ENCODE assay signal across 8 mouse cellular contexts in genomic region chr14:13960079-13960478, GRCm38 (mm10). TPM values are rescaled to one million over a fixed set of nuclear protein-coding genes. Genes with fewer than 3 reads are reported as not detected.
DNase-seq lines count a peak whose midpoint lies in the region; ATAC-seq and TF ChIP-seq lines count a peak whose summit lies in the region.

No protein-coding gene starts in this region.

- H3K4me3 ChIP-seq in left cerebral cortex, adult 2 months = peak overlapping the region; percentile 84
- H3K4me3 ChIP-seq in cerebellum, adult 2 months (replicated peaks; ENCODE audit: insufficient read depth, low read depth, low read length) = peak overlapping the region; percentile 96
- H3K4me3 ChIP-seq in forebrain, embryonic 16.5 days (replicated peaks; ENCODE audit: low read length) = peak overlapping the region; percentile 93
- H3K4me3 ChIP-seq in kidney, adult 2 months (ENCODE audit: insufficient read depth, low read depth, low read length) = peak overlapping the region; percentile 99
- peak overlapping the region; percentile 85 for H3K4me3 ChIP-seq in lung, embryonic 14.5 days (ENCODE audit: low read depth, low read length)

- peaks cover 7% of the 10 kb centered on the region for H3K4me1 ChIP-seq in cerebellum, adult 2 months (ENCODE audit: control insufficient read depth, insufficient read depth, low read length)
- peaks cover 15% of the 10 kb centered on the region for H3K4me1 ChIP-seq in forebrain, embryonic 16.5 days (replicated peaks; ENCODE audit: control insufficient read depth, insufficient read depth, low read length)
- H3K4me1 ChIP-seq in kidney, adult 2 months (ENCODE audit: control insufficient read depth, insufficient read depth, low read length) = peaks cover 4% of the 10 kb centered on the region; the same call in 1 of the 2 replicates
- no peaks in the 10 kb centered on the region for H3K4me1 ChIP-seq in lung, embryonic 14.5 days (ENCODE audit: insufficient read depth)

- H3K36me3 ChIP-seq in forebrain, embryonic 16.5 days (ENCODE audit: control insufficient read depth, insufficient read depth) = 0 out of 2 replicates have a peak, but pooled peaks cover 3% of the 10 kb centered on the region
- no peaks in the 10 kb centered on the region for H3K36me3 ChIP-seq in kidney, adult 2 months (ENCODE audit: control insufficient read depth, insufficient read depth, low read length)
- peaks cover 8% of the 10 kb centered on the region for H3K36me3 ChIP-seq in lung, embryonic 14.5 days (ENCODE audit: insufficient read depth)

- TF ChIP-seq POLR2A in cerebellum, adult 2 months (IDR thresholded peaks at IDR 0.05; ENCODE audit: borderline replicate concordance, insufficient read depth, low read length) = no peak
- TF ChIP-seq POLR2A in kidney, adult 2 months (IDR thresholded peaks at IDR 0.05; ENCODE audit: low read depth, low read length) = no peak

- H3K9me3 ChIP-seq in forebrain, embryonic 16.5 days (ENCODE audit: control insufficient read depth, low read length) = no peaks in the 10 kb centered on the region
- no peaks in the 10 kb centered on the region for H3K9me3 ChIP-seq in lung, embryonic 14.5 days (ENCODE audit: low read depth, low read length)

- TF ChIP-seq CTCF in left cerebral cortex, adult 2 months (IDR thresholded peaks at IDR 0.05) = no peak
- TF ChIP-seq CTCF in cerebellum, adult 2 months (IDR thresholded peaks at IDR 0.05; ENCODE audit: borderline replicate concordance, insufficient read depth, low read depth, low read length) = no peak
- no peak for TF ChIP-seq CTCF in kidney, adult 2 months (conservative IDR thresholded peaks at IDR 0.05; ENCODE audit: insufficient read depth, insufficient read length, low read depth, low read length)
- no peak for TF ChIP-seq CTCF in lung, embryonic 14.5 days (IDR thresholded peaks at IDR 0.05; ENCODE audit: low read depth)

- under 1% methylated on average over 9 of the region's 9 CpGs for whole genome bisulfite sequencing in cerebellum, adult 2 months
- WGBS in forebrain, embryonic 16.5 days = under 1% methylated on average over 9 of the region's 9 CpGs
- under 1% methylated on average over 9 of the region's 9 CpGs for WGBS in kidney, adult 2 months
- WGBS in lung, embryonic 14.5 days = 0% methylated on average over 9 of the region's 9 CpGs

- DNase-seq in left cerebral cortex, adult 2 months (ENCODE audit: extremely low spot score in 1 of 2, low spot score in 2 of 2) = peak in 1 of 2 experiments; percentile 22
- DNase-seq in left cerebral cortex, adult 11 months (ENCODE audit: low spot score) = no peak
- DNase-seq in cerebellum, adult 2 months = peak; percentile 42 to 51
- peak; percentile 50 for DNase-seq in kidney, adult 2 months
- peak; percentile 58 for DNase-seq in lung, embryonic 14.5 days
- no peak for DNase-seq in urinary bladder, adult 2 months (ENCODE audit: low spot score)

- no peaks in the 10 kb centered on the region for H3K27me3 ChIP-seq in cerebellum, adult 2 months (ENCODE audit: control insufficient read depth, insufficient read depth, low read length)
- no peaks in the 10 kb centered on the region for H3K27me3 ChIP-seq in forebrain, embryonic 16.5 days (replicated peaks; ENCODE audit: control insufficient read depth, insufficient read depth, low read length)
- no peaks in the 10 kb centered on the region for H3K27me3 ChIP-seq in kidney, adult 2 months (replicated peaks; ENCODE audit: control insufficient read depth, insufficient read depth, low read length)
- H3K27me3 ChIP-seq in lung, embryonic 14.5 days (ENCODE audit: insufficient read depth, low read length) = no peaks in the 10 kb centered on the region

- peak; percentile 61 for ATAC-seq in forebrain, embryonic 16.5 days
- peak; percentile 55; the same call in 1 of the 2 replicates for ATAC-seq in lung, embryonic 14.5 days (ENCODE audit: insufficient read depth)
- peak; percentile 38; the same call in 1 of the 2 replicates for ATAC-seq in neutrophil, adult 5-6 weeks (ENCODE audit: extremely low read depth, insufficient number of reproducible peaks, low FRiP score, poor library complexity, severe bottlenecking)

- peak overlapping the region; percentile 89 for H3K27ac ChIP-seq in left cerebral cortex, adult 2 months
- H3K27ac ChIP-seq in cerebellum, adult 2 months (ENCODE audit: insufficient read depth, low read length) = no peak overlapping the region
- H3K27ac ChIP-seq in forebrain, embryonic 16.5 days (ENCODE audit: low read length) = peak overlapping the region; percentile 87
- peak overlapping the region; percentile 93 for H3K27ac ChIP-seq in kidney, adult 2 months (ENCODE audit: insufficient read depth, low read depth, low read length)
- H3K27ac ChIP-seq in lung, embryonic 14.5 days (ENCODE audit: low read depth) = peak overlapping the region; percentile 91; the same call in 1 of the 2 replicates

- H3K4me2 ChIP-seq in forebrain, embryonic 16.5 days (ENCODE audit: low read length) = peak overlapping the region; percentile 59
- H3K4me2 ChIP-seq in lung, embryonic 14.5 days = peak overlapping the region; percentile 55

- peak overlapping the region; percentile 99 for H3K9ac ChIP-seq in forebrain, embryonic 16.5 days (replicated peaks; ENCODE audit: low read depth, low read length)
- H3K9ac ChIP-seq in lung, embryonic 14.5 days = peak overlapping the region; percentile 99

- intact Hi-C loops in left cerebral cortex, adult 2 months (cut with DNase I) = loop anchor here (1.0 to 2.0 kb wide), 2 partner anchors 53 to 139 kb away; no protein-coding TSS in a partner anchor

RNA-seq across cellular contexts. Expression of gene Atxn7, which starts 1.2 kb away (rescaled TPM):
- 10 to 100 TPM; 25.8 to 32.9 TPM for total RNA-seq in left cerebral cortex, adult 2 months (2021)
- 24.0 and 24.9 TPM in 2 replicates for polyA plus RNA-seq in cerebellum, adult 2 months (2012; rRNA removed)
- polyA plus RNA-seq in forebrain, embryonic 16.5 days (2015; fragmentation: Nextera tagmentation; extraction: Ambion mirVana) = 4.0 and 4.9 TPM in 2 replicates
- 23.7 and 30.7 TPM in 2 replicates for polyA plus RNA-seq in kidney, adult 2 months (2012; rRNA removed)
- polyA plus RNA-seq in lung, embryonic 14.5 days (2014; fragmentation: Nextera tagmentation; extraction: Ambion mirVana) = 6.0 and 6.9 TPM in 2 replicates
- total RNA-seq in neutrophil, adult 5-6 weeks (2017) = 58.4 and 58.7 TPM in 2 replicates
- polyA plus RNA-seq in urinary bladder, adult 2 months (2012; rRNA removed) = 18.1 and 18.3 TPM in 2 replicates

RNA-seq across cellular contexts. Expression of gene Thoc7, which starts 1.6 kb away (rescaled TPM):
- total RNA-seq in left cerebral cortex, adult 2 months (2021) = 100 to 1,000 TPM in 1 of 2 experiments, 10 to 100 TPM in 1; 90.3 to 106 TPM
- polyA plus RNA-seq in cerebellum, adult 2 months (2012; rRNA removed) = 109 and 116 TPM in 2 replicates
- 150 and 159 TPM in 2 replicates for polyA plus RNA-seq in forebrain, embryonic 16.5 days (2015; fragmentation: Nextera tagmentation; extraction: Ambion mirVana)
- 30.5 and 47.3 TPM in 2 replicates for polyA plus RNA-seq in kidney, adult 2 months (2012; rRNA removed)
- 193 and 204 TPM in 2 replicates for polyA plus RNA-seq in lung, embryonic 14.5 days (2014; fragmentation: Nextera tagmentation; extraction: Ambion mirVana)
- 78.8 and 87.5 TPM in 2 replicates for total RNA-seq in neutrophil, adult 5-6 weeks (2017)
- 81.7 and 94.0 TPM in 2 replicates for polyA plus RNA-seq in urinary bladder, adult 2 months (2012; rRNA removed)

RNA-seq across cellular contexts. Expression of gene Gm281, which starts 45.8 kb away (rescaled TPM):
- total RNA-seq in left cerebral cortex, adult 2 months (2021) = not detected
- not detected in 2 replicates for polyA plus RNA-seq in cerebellum, adult 2 months (2012; rRNA removed)
- polyA plus RNA-seq in forebrain, embryonic 16.5 days (2015; fragmentation: Nextera tagmentation; extraction: Ambion mirVana) = 0.14 TPM in 1 of 2 replicates, not detected in the other
- not detected in 2 replicates for polyA plus RNA-seq in kidney, adult 2 months (2012; rRNA removed)
- 0.05 TPM in 1 of 2 replicates, not detected in the other for polyA plus RNA-seq in lung, embryonic 14.5 days (2014; fragmentation: Nextera tagmentation; extraction: Ambion mirVana)
- total RNA-seq in neutrophil, adult 5-6 weeks (2017) = not detected in 2 replicates
- not detected in 2 replicates for polyA plus RNA-seq in urinary bladder, adult 2 months (2012; rRNA removed)

Comparison
In these comparisons a context has a peak if more than half of its experiments do, and no peak if none do; other contexts are left out.
1. DNase-seq: peak in cerebellum, adult 2 months (2 of 2), kidney, adult 2 months (single experiment) and lung, embryonic 14.5 days (single experiment); none in left cerebral cortex, adult 11 months (single experiment) and urinary bladder, adult 2 months (single experiment).
2. Peak in every context shown above with its lines, with median percentiles within 50 percentile points of each other: H3K4me3 ChIP-seq and ATAC-seq.